Mouse (Mus musculus): ENCODE measurements around the gene Gtf2ird2. TPM values are rescaled to one million over a fixed set of nuclear protein-coding genes. Genes with fewer than 3 reads are reported as not detected.

The Gtf2ird2 gene
- total and polyA plus RNA-seq, 3 experiments = 3.6 to 4.6 TPM; not detected in 1

DNA sequence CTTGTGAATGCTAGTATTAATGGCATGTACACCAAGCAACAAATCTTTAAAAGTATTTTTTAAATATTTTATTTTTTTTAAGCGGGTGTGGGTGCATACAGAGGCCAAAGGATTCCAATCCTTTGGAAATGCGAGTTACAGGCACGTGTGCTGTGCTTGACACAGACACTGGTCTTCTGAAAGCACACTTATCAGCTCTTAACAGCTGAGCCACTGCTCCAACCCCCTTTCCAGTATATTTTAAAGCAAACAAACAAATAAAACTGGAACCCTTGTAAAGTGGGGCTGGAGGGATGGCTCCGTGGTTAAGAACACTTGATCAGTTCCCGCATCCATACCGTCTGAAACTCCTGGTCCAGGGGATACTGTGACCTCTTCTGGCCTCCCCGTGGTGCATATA lies 657 bp upstream of the Gtf2ird2 start (continued):
- TF ChIP-seq ZC3H11A (IDR thresholded peaks at IDR 0.05; ENCODE audit: low read depth, low read length) = 0 out of 2 replicates have a peak, but pooled peaks have one; percentile 5
- TF ChIP-seq POLR2AphosphoS2 (IDR thresholded peaks at IDR 0.05; ENCODE audit: low read length) = no peak; the same call in 1 of the 2 replicates
- TF ChIP-seq GATA1 (IDR thresholded peaks at IDR 0.05; ENCODE audit: low read depth, low read length) = peak; percentile 48; the same call in 1 of the 2 replicates
- TF ChIP-seq POLR2AphosphoS5 (IDR thresholded peaks at IDR 0.05; ENCODE audit: borderline replicate concordance, low read depth, low read length) = no peak
- no peak for TF ChIP-seq USF2 (IDR thresholded peaks at IDR 0.05; ENCODE audit: borderline replicate concordance in 1 of 2, insufficient read depth in 1 of 2, low read depth in 1 of 2, low read length in 2 of 2)
- peak; percentile 33; the same call in 1 of the 2 replicates for TF ChIP-seq TCF12 (IDR thresholded peaks at IDR 0.05; ENCODE audit: low read depth, low read length)
- TF ChIP-seq SIN3A (IDR thresholded peaks at IDR 0.05; ENCODE audit: low read length) = peak; percentile 85
- TF ChIP-seq KAT2A (conservative IDR thresholded peaks at IDR 0.05; ENCODE audit: low read depth, low read length) = no peak
- no peak for TF ChIP-seq NRF1 (IDR thresholded peaks at IDR 0.05; ENCODE audit: insufficient read depth, low read depth, low read length, poor library complexity, severe bottlenecking)
- TF ChIP-seq CHD1 (IDR thresholded peaks at IDR 0.05; ENCODE audit: low read depth, low read length) = peak; percentile 84; the same call in 1 of the 2 replicates
- peak; percentile 29; the same call in 1 of the 2 replicates for TF ChIP-seq NELFE (IDR thresholded peaks at IDR 0.05; ENCODE audit: low read depth, low read length)

DNA sequence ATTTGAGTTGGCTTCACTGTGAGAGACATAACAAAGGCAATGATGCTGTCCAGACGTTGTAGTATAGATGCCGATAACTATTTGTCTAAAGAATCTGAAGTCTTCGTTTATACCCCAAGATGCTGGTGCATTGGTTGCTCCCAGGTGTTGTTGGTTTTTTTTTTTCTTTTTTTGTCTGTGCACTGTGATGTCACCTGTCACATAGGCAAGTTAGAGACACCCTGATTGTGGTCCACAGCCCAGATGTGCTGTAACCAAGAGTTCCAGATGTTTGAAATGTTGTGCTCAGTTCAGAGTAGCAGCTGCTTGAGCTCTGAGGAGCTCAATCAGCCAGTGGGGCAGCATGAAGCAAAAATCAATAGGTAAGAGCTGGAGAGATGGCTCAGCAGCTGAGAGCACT lies 2.2 kb downstream of the Gtf2ird2 start:
- Histone ChIP-seq H3K4me1 (ENCODE audit: control insufficient read depth in 1 of 2, insufficient read depth in 2 of 2, low read length in 2 of 2) (peaks cover 2 to 15% of the 10 kb centered on the region in 2 experiments; a peak in 2 of 4 replicates), H3K36me3 (ENCODE audit: control insufficient read depth in 1 of 2, insufficient read depth in 2 of 2, low read length in 2 of 2) (peaks cover 0 to 12% of the 10 kb centered on the region in 2 experiments; a peak in 2 of 4 replicates), H3K27ac (ENCODE audit: control insufficient read depth, low read depth, low read length) (no peak overlapping the region), H3K9ac (ENCODE audit: control insufficient read depth, low read depth, low read length, poor library complexity, severe bottlenecking) (no peak overlapping the region), H3K4me3 (ENCODE audit: control insufficient read depth in 1 of 2, insufficient read depth in 1 of 2, low read depth in 2 of 2, low read length in 2 of 2) (no peak overlapping the region), H3K79me2 (ENCODE audit: control insufficient read depth, insufficient read depth, low read length, poor library complexity) (peaks cover 9% of the 10 kb centered on the region), H3K27me3 (ENCODE audit: control insufficient read depth in 1 of 2, insufficient read depth in 2 of 2, low read length in 2 of 2) (no peaks in the 10 kb centered on the region), H3K9me3 (replicated peaks; ENCODE audit: insufficient read depth, low read length) (no peaks in the 10 kb centered on the region)
- TF ChIP-seq CHD1 (IDR thresholded peaks at IDR 0.05; ENCODE audit: low read depth, low read length) (no peak), MAZ (IDR thresholded peaks at IDR 0.05; ENCODE audit: low read depth, low read length) (no peak), UBTF (IDR thresholded peaks at IDR 0.05; ENCODE audit: borderline replicate concordance, insufficient read depth, low read depth, low read length) (no peak), BHLHE40 (IDR thresholded peaks at IDR 0.05; ENCODE audit: borderline replicate concordance, low read depth, low read length) (no peak), NRF1 (IDR thresholded peaks at IDR 0.05; ENCODE audit: insufficient read depth, low read depth, low read length, poor library complexity, severe bottlenecking) (no peak), SMC3 (IDR thresholded peaks at IDR 0.05; ENCODE audit: low read depth, low read length) (no peak), MEF2A (IDR thresholded peaks at IDR 0.05; ENCODE audit: extremely low read depth, insufficient replicate concordance, low read depth, low read length, poor library complexity, severe bottlenecking) (no peak), GATA1 (IDR thresholded peaks at IDR 0.05; ENCODE audit: low read depth, low read length) (no peak), POLR2AphosphoS2 (IDR thresholded peaks at IDR 0.05; ENCODE audit: low read length) (no peak), ZKSCAN1 (IDR thresholded peaks at IDR 0.05; ENCODE audit: low read depth, low read length) (no peak), ZC3H11A (IDR thresholded peaks at IDR 0.05; ENCODE audit: low read depth, low read length) (no peak), TAL1 (IDR thresholded peaks at IDR 0.05; ENCODE audit: low read length) (no peak)
- DNase-seq (ENCODE audit: low read depth, low spot score) = no peak

All from MEL (cell line).